Comparison of ENCODE assay signal across 8 mouse cellular contexts in genomic region chr17:28163666-28164065, GRCm38 (mm10). TPM values are rescaled to one million over a fixed set of nuclear protein-coding genes. Genes with fewer than 3 reads are reported as not detected.
DNase-seq lines count a peak whose midpoint lies in the region; ATAC-seq and TF ChIP-seq lines count a peak whose summit lies in the region.
"Had no signal": no experiment of that assay in that cellular context is flagged by ENCODE, and none has a peak within 500 bp of the region (broad histone marks: within the 10 kb centered on the region; RNA-seq: fewer than 3 reads in every experiment).

No protein-coding gene starts in this region.

- no peak overlapping the region for H3K9ac ChIP-seq in forebrain, embryonic 14.5 days (ENCODE audit: low read length)
- no peak overlapping the region for H3K9ac ChIP-seq in hindbrain, postnatal 0 days (replicated peaks; ENCODE audit: low read length)
- H3K9ac ChIP-seq in midbrain, embryonic 13.5 days (replicated peaks) = no peak overlapping the region
- H3K9ac ChIP-seq: limb, embryonic 13.5 days had no signal

- H3K27me3 ChIP-seq in forebrain, embryonic 14.5 days (replicated peaks; ENCODE audit: control insufficient read depth, insufficient read depth, low read length) = no peaks in the 10 kb centered on the region
- no peaks in the 10 kb centered on the region for H3K27me3 ChIP-seq in hindbrain, postnatal 0 days (ENCODE audit: insufficient read depth, low read length)
- no peaks in the 10 kb centered on the region for H3K27me3 ChIP-seq in midbrain, embryonic 13.5 days
- H3K27me3 ChIP-seq in spleen, adult 2 months (ENCODE audit: control insufficient read depth, insufficient read depth, low read length) = no peaks in the 10 kb centered on the region

- no peak for TF ChIP-seq POLR2A in spleen, adult 2 months (IDR thresholded peaks at IDR 0.05; ENCODE audit: low read depth, low read length)

- DNase-seq in MN1 (ENCODE audit: low spot score) = peak; percentile 75
- peak; percentile 58 for DNase-seq in c-Kit-positive CD71-negative TER-119-negative erythroid progenitor cells, embryonic 14.5 days (ENCODE audit: low read depth)
- DNase-seq in forebrain, embryonic 14.5 days (ENCODE audit: low spot score) = peak; percentile 80
- peak; percentile 79 for DNase-seq in hindbrain, postnatal 0 days (ENCODE audit: low spot score)
- DNase-seq in left cerebral cortex, postnatal 10 days (ENCODE audit: extremely low spot score in 1 of 2, low spot score in 2 of 2) = peak; percentile 45 to 83
- peak; percentile 29 to 71 for DNase-seq in spleen, adult 2 months (ENCODE audit: low read depth in 1 of 2, low spot score in 2 of 2)

- H3K9me3 ChIP-seq in forebrain, embryonic 14.5 days (replicated peaks; ENCODE audit: control insufficient read depth, low read length) = no peaks in the 10 kb centered on the region
- H3K9me3 ChIP-seq in hindbrain, postnatal 0 days (ENCODE audit: low read length) = no peaks in the 10 kb centered on the region
- no peaks in the 10 kb centered on the region for H3K9me3 ChIP-seq in midbrain, embryonic 13.5 days
- H3K9me3 ChIP-seq: limb, embryonic 13.5 days had no signal

- no peak overlapping the region for H3K27ac ChIP-seq in forebrain, embryonic 14.5 days (ENCODE audit: low read depth, low read length)
- H3K27ac ChIP-seq in hindbrain, postnatal 0 days = no peak overlapping the region
- H3K27ac ChIP-seq in midbrain, embryonic 13.5 days = no peak overlapping the region
- no peak overlapping the region for H3K27ac ChIP-seq in spleen, adult 2 months (ENCODE audit: insufficient read depth, low read length)
- H3K27ac ChIP-seq: limb, embryonic 13.5 days had no signal

- intact Hi-C loops in left cerebral cortex, postnatal 10 days (cut with DNase I) = loop anchor here (1.0 kb wide), 1 partner anchor 78 kb away; no protein-coding TSS in a partner anchor

- no peak overlapping the region for H3K4me3 ChIP-seq in forebrain, embryonic 14.5 days (ENCODE audit: low read depth, low read length)
- no peak overlapping the region for H3K4me3 ChIP-seq in hindbrain, postnatal 0 days (ENCODE audit: low read length)
- H3K4me3 ChIP-seq in midbrain, embryonic 13.5 days (replicated peaks) = no peak overlapping the region
- H3K4me3 ChIP-seq in spleen, adult 2 months (ENCODE audit: extremely low read depth, insufficient read depth, insufficient read length) = no peak overlapping the region
- H3K4me3 ChIP-seq: limb, embryonic 13.5 days had no signal

- no peak overlapping the region for H3K4me2 ChIP-seq in forebrain, embryonic 14.5 days (ENCODE audit: low read length)
- no peak overlapping the region for H3K4me2 ChIP-seq in hindbrain, postnatal 0 days (ENCODE audit: low read depth, low read length)
- H3K4me2 ChIP-seq in midbrain, embryonic 13.5 days (replicated peaks) = no peak overlapping the region
- H3K4me2 ChIP-seq: limb, embryonic 13.5 days had no signal

- peak; percentile 95 for TF ChIP-seq CTCF in hindbrain, postnatal 0 days (IDR thresholded peaks at IDR 0.05; ENCODE audit: low read depth)
- TF ChIP-seq CTCF in spleen, adult 2 months (IDR thresholded peaks at IDR 0.05; ENCODE audit: extremely low read depth, insufficient read depth, insufficient read length, insufficient replicate concordance) = peak; percentile 96

- ATAC-seq in forebrain, embryonic 14.5 days = peak; percentile 66
- peak; percentile 40; the same call in 1 of the 2 replicates for ATAC-seq in hindbrain, postnatal 0 days
- peak; percentile 62 for ATAC-seq in midbrain, embryonic 13.5 days

- no peaks in the 10 kb centered on the region for H3K4me1 ChIP-seq in forebrain, embryonic 14.5 days (ENCODE audit: control insufficient read depth, insufficient read depth, low read length)
- no peaks in the 10 kb centered on the region for H3K4me1 ChIP-seq in hindbrain, postnatal 0 days (ENCODE audit: insufficient read depth, low read length)
- H3K4me1 ChIP-seq in midbrain, embryonic 13.5 days (replicated peaks) = peaks cover 16% of the 10 kb centered on the region; the same call in 1 of the 2 replicates
- H3K4me1 ChIP-seq in spleen, adult 2 months (ENCODE audit: control insufficient read depth, insufficient read depth, insufficient read length) = no peaks in the 10 kb centered on the region

- H3K36me3 ChIP-seq in forebrain, embryonic 14.5 days (ENCODE audit: control insufficient read depth, insufficient read depth, low read length) = peaks cover 41% of the 10 kb centered on the region; the same call in 1 of the 2 replicates
- H3K36me3 ChIP-seq in hindbrain, postnatal 0 days (ENCODE audit: insufficient read depth, low read length) = no peaks in the 10 kb centered on the region; the same call in 1 of the 2 replicates
- H3K36me3 ChIP-seq in midbrain, embryonic 13.5 days = peaks cover 83% of the 10 kb centered on the region
- H3K36me3 ChIP-seq in spleen, adult 2 months (ENCODE audit: control insufficient read depth, insufficient read depth, low read length) = no peaks in the 10 kb centered on the region

- 10% methylated on average over 6 of the region's 6 CpGs for whole genome bisulfite sequencing in forebrain, embryonic 14.5 days
- 5% methylated on average over 6 of the region's 6 CpGs for WGBS in hindbrain, postnatal 0 days
- WGBS in midbrain, embryonic 13.5 days = 9% methylated on average over 6 of the region's 6 CpGs
- 17% methylated on average over 6 of the region's 6 CpGs for WGBS in spleen, adult 2 months

RNA-seq across cellular contexts. Expression of gene Zfp523, which starts 13.3 kb away (rescaled TPM):
- 31.0 and 33.9 TPM in 2 replicates for polyA plus RNA-seq in forebrain, embryonic 14.5 days (2014; fragmentation: Nextera tagmentation; extraction: Ambion mirVana)
- total RNA-seq in hindbrain, postnatal 0 days (2014; rRNA removed) = 76.0 and 78.3 TPM in 2 replicates
- polyA plus RNA-seq in hindbrain, postnatal 0 days (2015; fragmentation: Nextera tagmentation; extraction: Ambion mirVana) = 37.7 and 39.3 TPM in 2 replicates
- 10 to 100 TPM; 87.3 to 95.6 TPM for total RNA-seq in left cerebral cortex, postnatal 10 days (2021)
- polyA plus RNA-seq in midbrain, embryonic 13.5 days (2015; fragmentation: Nextera tagmentation; extraction: Ambion mirVana) = 44.2 and 45.6 TPM in 2 replicates
- 31.0 and 33.2 TPM in 2 replicates for polyA plus RNA-seq in spleen, adult 2 months (2012; rRNA removed)

RNA-seq across cellular contexts. Expression of gene Scube3, which starts 21.7 kb away (rescaled TPM):
- 4.7 TPM in 2 replicates for polyA plus RNA-seq in forebrain, embryonic 14.5 days (2014; fragmentation: Nextera tagmentation; extraction: Ambion mirVana)
- total RNA-seq in hindbrain, postnatal 0 days (2014; rRNA removed) = 10.7 and 10.9 TPM in 2 replicates
- polyA plus RNA-seq in hindbrain, postnatal 0 days (2015; fragmentation: Nextera tagmentation; extraction: Ambion mirVana) = 2.1 TPM in 2 replicates
- total RNA-seq in left cerebral cortex, postnatal 10 days (2021) = 1 to 10 TPM; 2.2 to 2.4 TPM
- 5.6 and 6.1 TPM in 2 replicates for polyA plus RNA-seq in midbrain, embryonic 13.5 days (2015; fragmentation: Nextera tagmentation; extraction: Ambion mirVana)
- polyA plus RNA-seq in spleen, adult 2 months (2012; rRNA removed) = 1.6 and 2.0 TPM in 2 replicates

RNA-seq across cellular contexts. Expression of gene Def6, which starts 43.9 kb away (rescaled TPM):
- polyA plus RNA-seq in forebrain, embryonic 14.5 days (2014; fragmentation: Nextera tagmentation; extraction: Ambion mirVana) = 2.4 and 3.2 TPM in 2 replicates
- total RNA-seq in hindbrain, postnatal 0 days (2014; rRNA removed) = 5.4 and 13.0 TPM in 2 replicates
- 7.8 and 9.9 TPM in 2 replicates for polyA plus RNA-seq in hindbrain, postnatal 0 days (2015; fragmentation: Nextera tagmentation; extraction: Ambion mirVana)
- total RNA-seq in left cerebral cortex, postnatal 10 days (2021) = 1 to 10 TPM; 4.9 to 5.4 TPM
- 4.5 and 5.6 TPM in 2 replicates for polyA plus RNA-seq in midbrain, embryonic 13.5 days (2015; fragmentation: Nextera tagmentation; extraction: Ambion mirVana)
- 69.7 and 79.0 TPM in 2 replicates for polyA plus RNA-seq in spleen, adult 2 months (2012; rRNA removed)
